Mouse (Mus musculus) B cell, adult 67 days (primary cell): Measurements from ENCODE around the gene Nlrp2. TPM values are rescaled to one million over a fixed set of nuclear protein-coding genes. Genes with fewer than 3 reads are reported as not detected.

ENCODE experiments used
- total RNA-seq, 2 experiments: library from RNA; stranded (reverse); gene quantifications; 4 replicates each; pipeline ENCODE4 v1.2.4; 2023

The Nlrp2 gene
- total RNA-seq = not detected

GRCm38 (mm10) chr7:5350935-5351334 lies at the start of gene Nlrp2:
Nlrp2 (minus strand) TSS chr7:5351035.

GRCm38 (mm10) chr7:5350237-5350636 lies 598 bp downstream of the Nlrp2 start, which contains the start of gene Gm5065:
Gm5065 (plus strand) TSS chr7:5350537.

Other genes starting within 250 kb of the Nlrp2 start
- not detected for gene Rfpl4, start 234.1 kb downstream of the Nlrp2 start, total RNA-seq
- 1 to 10 TPM in 1 of 2 experiments, not detected in 1; 1.1 TPM for gene Rasl2-9, start 225.1 kb downstream of the Nlrp2 start, total RNA-seq
- not detected for gene Vmn1r55, start 201.4 kb downstream of the Nlrp2 start, total RNA-seq
- gene Vmn1r56, start 154.3 kb downstream of the Nlrp2 start, total RNA-seq = not detected
- not detected for gene Vmn1r57, start 132.5 kb downstream of the Nlrp2 start, total RNA-seq
- not detected for gene Gm5065, start 498 bp downstream of the Nlrp2 start, total RNA-seq
- not detected for gene Vmn1r58, start 62.4 kb upstream of the Nlrp2 start, total RNA-seq
- gene Vmn1r59, start 105.7 kb upstream of the Nlrp2 start, total RNA-seq = not detected
- gene Vmn2r28, start 142.9 kb upstream of the Nlrp2 start, total RNA-seq = not detected
- gene Vmn1r60, start 196.3 kb upstream of the Nlrp2 start, total RNA-seq = not detected